Mouse (Mus musculus) heart, postnatal 0 days (tissue): ENCODE data around the gene Gab2. TPM values are rescaled to one million over a fixed set of nuclear protein-coding genes. Genes with fewer than 3 reads are reported as not detected.

ENCODE experiments used
- ATAC-seq: fragments of 200-750 bp; cut with Nextera tagmentation; 2 replicates; pipeline ENCODE4 v1.8.0; 2017; ENCODE audit warnings: low read depth, moderate number of reproducible peaks, moderate library complexity; ENCODE audit not compliant: insufficient read depth
- DNase-seq: peaks from one replicate; pipeline ENCODE4 v3.0.0-alpha.2; 2016; ENCODE audit warnings: low spot score
- H3K27ac ChIP-seq: fragments of 300-500 bp; sonication (generic); 2 replicates; pipeline ENCODE4 v1.5.1; 2014; ENCODE audit warnings: low read depth, mild to moderate bottlenecking
- H3K27me3 ChIP-seq: fragments of 300-500 bp; sonication (generic); 2 replicates; pipeline ENCODE4 v1.6.1; 2014; ENCODE audit warnings: low read length, mixed read lengths; ENCODE audit not compliant: control insufficient read depth, insufficient read depth
- H3K36me3 ChIP-seq: fragments of 300-500 bp; sonication (generic); replicated peaks from 2 replicates; pipeline ENCODE4 v1.6.1; 2014; ENCODE audit warnings: low read length, mixed read lengths; ENCODE audit not compliant: control insufficient read depth, insufficient read depth
- H3K4me1 ChIP-seq: fragments of 300-500 bp; sonication (generic); 2 replicates; pipeline ENCODE4 v1.6.1; 2014; ENCODE audit warnings: antibody characterized with exemption; ENCODE audit not compliant: control insufficient read depth, insufficient read depth
- H3K4me2 ChIP-seq: fragments of 300-500 bp; sonication (generic); 2 replicates; pipeline ENCODE4 v1.6.1; 2014; ENCODE audit warnings: low read depth, mild to moderate bottlenecking, low read length, moderate library complexity
- H3K4me3 ChIP-seq: fragments of 300-500 bp; sonication (generic); 2 replicates; pipeline ENCODE4 v1.5.1; 2014; ENCODE audit warnings: low read depth, low read length
- H3K9ac ChIP-seq: fragments of 300-500 bp; sonication (generic); replicated peaks from 2 replicates; pipeline ENCODE4 v1.6.1; 2014; ENCODE audit warnings: low read depth, low read length, mixed read lengths
- H3K9me3 ChIP-seq: fragments of 300-500 bp; sonication (generic); replicated peaks from 2 replicates; pipeline ENCODE4 v1.6.1; 2016; ENCODE audit warnings: low read length; ENCODE audit not compliant: control insufficient read depth
- CTCF ChIP-seq: IDR thresholded peaks from 2 replicates; pipeline ENCODE4 v1.5.1; 2016; ENCODE audit warnings: antibody characterized with exemption, control low read depth, low read depth
- EP300 ChIP-seq: IDR thresholded peaks from 2 replicates; pipeline ENCODE4 v1.6.1; 2016; ENCODE audit warnings: antibody characterized with exemption, low read depth
- WGBS: fragments of 180-500 bp; shearing (Covaris S2); extraction: QIAGEN DNeasy Blood & Tissue Kit; methylation state at CpG from one replicate; pipeline ENCODE4 v1.1.7; 2014; 5-methylcytosine and 5-hydroxymethylcytosine counted together
- polyA plus RNA-seq: library from polyadenylated mRNA; unstranded; fragments of >200 nt; fragmentation: Nextera tagmentation; extraction: Ambion mirVana; gene quantifications from 2 replicates; pipeline ENCODE4 v1.2.1, GENCODE M21; 2015
- total RNA-seq: library from RNA; depleted of rRNA; stranded (reverse); fragments of >200 nt; gene quantifications from 2 replicates; pipeline ENCODE4 v1.2.3, GENCODE M21; 2014; ENCODE audit warnings: low replicate concordance

The Gab2 gene
- total and polyA plus RNA-seq, 2 experiments from 2014 or later: 4.9 to 13.4 TPM

- Histone ChIP-seq H3K9me3 (no peaks in the 10 kb centered on the region), H3K9ac (peak overlapping the region; percentile 26; the same call in 1 of the 2 replicates), H3K4me3 (no peak overlapping the region), H3K36me3 (no peaks in the 10 kb centered on the region), H3K27ac (peak overlapping the region; percentile 63), H3K27me3 (no peaks in the 10 kb centered on the region), H3K4me1 (peaks cover 10% of the 10 kb centered on the region), H3K4me2 (peak overlapping the region; percentile 17; the same call in 1 of the 2 replicates)
- 41% methylated on average over 4 of the region's 4 CpGs for WGBS
- DNase-seq (no peak), ATAC-seq (no peak)
- TF ChIP-seq EP300 (no peak), CTCF (no peak)
Observed at GRCm38 (mm10) chr7:97171719-97172118, 90.3 kb downstream of the Gab2 start.

GRCm38 (mm10) chr7:97172126-97172525 is 90.7 kb downstream of the Gab2 start:
- 4% methylated on average over 3 of the region's 3 CpGs for WGBS

GRCm38 (mm10) chr7:97181931-97182330 is 100.5 kb downstream of the Gab2 start:
- 93% methylated on average over 1 of the region's 1 CpGs for WGBS
- ATAC-seq: no peak

More at GRCm38 (mm10) chr7:97172126-97172525, 90.7 kb downstream of the Gab2 start:
- H3K4me1 ChIP-seq: peaks cover 10% of the 10 kb centered on the region
- H3K27me3 ChIP-seq: no peaks in the 10 kb centered on the region
- peak overlapping the region; percentile 63 for H3K27ac ChIP-seq
- ATAC-seq: no peak
- peak; percentile 69 for DNase-seq
- peak overlapping the region; percentile 17; the same call in 1 of the 2 replicates for H3K4me2 ChIP-seq
- TF ChIP-seq EP300 (no peak), CTCF (no peak)
- no peak overlapping the region for H3K4me3 ChIP-seq
- H3K36me3 ChIP-seq: no peaks in the 10 kb centered on the region
- no peaks in the 10 kb centered on the region for H3K9me3 ChIP-seq
- H3K9ac ChIP-seq: 0 out of 2 replicates have a peak overlapping the region, but pooled peaks have one; percentile 26

GRCm38 (mm10) chr7:97183426-97183825 is 102.0 kb downstream of the Gab2 start:
- Histone ChIP-seq H3K9ac (no peak overlapping the region), H3K4me1 (peaks cover 10% of the 10 kb centered on the region), H3K27ac (0 out of 2 replicates have a peak overlapping the region, but pooled peaks have one; percentile 15), H3K9me3 (no peaks in the 10 kb centered on the region), H3K4me3 (no peak overlapping the region), H3K4me2 (no peak overlapping the region), H3K27me3 (no peaks in the 10 kb centered on the region), H3K36me3 (no peaks in the 10 kb centered on the region)
- ATAC-seq: no peak
- 65% methylated on average over 4 of the region's 4 CpGs for WGBS
- DNase-seq: no peak
- TF ChIP-seq EP300 (no peak), CTCF (no peak)

More at GRCm38 (mm10) chr7:97181931-97182330, 100.5 kb downstream of the Gab2 start:
- no peaks in the 10 kb centered on the region for H3K9me3 ChIP-seq
- TF ChIP-seq CTCF (no peak), EP300 (no peak)
- no peak overlapping the region for H3K4me3 ChIP-seq
- no peaks in the 10 kb centered on the region for H3K36me3 ChIP-seq
- H3K27me3 ChIP-seq: no peaks in the 10 kb centered on the region
- peaks cover 10% of the 10 kb centered on the region for H3K4me1 ChIP-seq
- H3K9ac ChIP-seq: no peak overlapping the region
- H3K27ac ChIP-seq: no peak overlapping the region
- DNase-seq: no peak
- no peak overlapping the region for H3K4me2 ChIP-seq

GRCm38 (mm10) chr7:97184005-97184404 is 102.6 kb downstream of the Gab2 start:
- Histone ChIP-seq H3K9me3 (no peaks in the 10 kb centered on the region), H3K9ac (no peak overlapping the region), H3K4me1 (peaks cover 12% of the 10 kb centered on the region), H3K4me2 (no peak overlapping the region), H3K27me3 (no peaks in the 10 kb centered on the region), H3K36me3 (no peaks in the 10 kb centered on the region), H3K27ac (no peak overlapping the region), H3K4me3 (no peak overlapping the region)
- WGBS: 21% methylated on average over 1 of the region's 1 CpGs
- DNase-seq (no peak), ATAC-seq (no peak)
- no peak for TF ChIP-seq EP300
